Mouse (Mus musculus): Measurements from ENCODE around the gene Glcci1. TPM values are rescaled to one million over a fixed set of nuclear protein-coding genes. Genes with fewer than 3 reads are reported as not detected.

Glcci1 gene
- total RNA-seq, 1 experiment from 2014 or later: 0.46 TPM

- ATAC-seq (replicated peaks; ENCODE audit: low read depth, poor library complexity, severe bottlenecking): no peak
Measured at GRCm38 (mm10) chr6:8640863-8641262, 131.5 kb downstream of the Glcci1 start.

DNA sequence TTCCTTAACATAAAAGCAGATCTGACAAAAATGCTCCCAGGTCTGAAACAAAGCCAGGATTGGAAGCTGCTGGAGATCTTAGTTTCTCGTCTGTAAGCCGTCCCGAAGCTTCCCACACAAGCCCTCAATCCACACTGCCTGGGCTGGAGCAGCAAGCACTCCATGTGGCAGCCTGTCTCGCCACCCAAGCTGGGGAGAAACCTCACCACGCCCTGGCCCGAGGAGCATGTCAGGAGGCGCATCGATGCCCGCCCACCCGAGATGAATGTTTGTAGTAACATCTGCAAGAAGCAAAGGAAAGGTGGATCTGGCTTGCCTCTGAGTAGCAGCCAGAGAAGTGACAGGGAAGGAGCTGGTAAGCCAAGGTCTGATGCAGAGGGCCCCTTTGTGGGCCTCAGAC lies 135.3 kb downstream of the Glcci1 start:
- ATAC-seq (replicated peaks; ENCODE audit: low read depth, poor library complexity, severe bottlenecking): no peak

GRCm38 (mm10) chr6:8645708-8646107 lies 136.3 kb downstream of the Glcci1 start:
- ATAC-seq (replicated peaks; ENCODE audit: low read depth, poor library complexity, severe bottlenecking): no peak
